Mouse (Mus musculus): ENCODE results near the gene Gaa. TPM values are rescaled to one million over a fixed set of nuclear protein-coding genes. Genes with fewer than 3 reads are reported as not detected.
"Not testable (repeated sequence)": the region's sequence is repeated elsewhere in the genome, so short reads cannot be mapped to it uniquely, and the experiment has no call there.

Gaa gene
- polyA plus RNA-seq, 1 experiment from 2014 or later: 35.5 TPM

GRCm38 (mm10) chr11:119259977-119260376 lies 7.7 kb upstream of the Gaa start:
- H3K9me3 ChIP-seq: no peaks in the 10 kb centered on the region
- peaks cover 63% of the 10 kb centered on the region for H3K36me3 ChIP-seq
- no peak overlapping the region for H3K27ac ChIP-seq
- DNase-seq (ENCODE audit: low spot score): no peak
- no peak overlapping the region for H3K4me3 ChIP-seq
- no peaks in the 10 kb centered on the region for H3K27me3 ChIP-seq (ENCODE audit: insufficient read depth, poor library complexity, severe bottlenecking)
- peaks cover 10% of the 10 kb centered on the region; the same call in 1 of the 2 replicates for H3K4me1 ChIP-seq (replicated peaks)
- WGBS: 90% methylated on average over 8 of the region's 8 CpGs

- H3K4me1 ChIP-seq (replicated peaks): peaks cover 28% of the 10 kb centered on the region
- H3K27ac ChIP-seq: no peak overlapping the region
- no peak overlapping the region for H3K4me3 ChIP-seq
- no peak for DNase-seq (ENCODE audit: low spot score)
- no peaks in the 10 kb centered on the region for H3K27me3 ChIP-seq (ENCODE audit: insufficient read depth, poor library complexity, severe bottlenecking)
- 97% methylated on average over 13 of the region's 13 CpGs for WGBS
- no peaks in the 10 kb centered on the region for H3K9me3 ChIP-seq
- H3K36me3 ChIP-seq: peaks cover 52% of the 10 kb centered on the region
Observed at GRCm38 (mm10) chr11:119264413-119264812, 3.3 kb upstream of the Gaa start.

- H3K27ac ChIP-seq: no peak overlapping the region
- peaks cover 41% of the 10 kb centered on the region for H3K36me3 ChIP-seq
- 81% methylated on average over 7 of the region's 7 CpGs for WGBS
Observed at GRCm38 (mm10) chr11:119265811-119266210, 1.9 kb upstream of the Gaa start.

GRCm38 (mm10) chr11:119267241-119267674 lies 429 bp upstream of the Gaa start:
- Histone ChIP-seq H3K4me3 (peak overlapping the region; percentile 61), H3K27me3 (ENCODE audit: insufficient read depth, poor library complexity, severe bottlenecking) (no peaks in the 10 kb centered on the region), H3K36me3 (peaks cover 28% of the 10 kb centered on the region), H3K4me1 (replicated peaks) (peaks cover 33% of the 10 kb centered on the region), H3K9me3 (no peaks in the 10 kb centered on the region), H3K27ac (peak overlapping the region; percentile 84; the same call in 1 of the 2 replicates)
- DNase-seq (ENCODE audit: low spot score): no peak
- WGBS: 38% methylated on average over 6 of the region's 6 CpGs

More at GRCm38 (mm10) chr11:119265811-119266210, 1.9 kb upstream of the Gaa start:
- Histone ChIP-seq H3K4me1 (replicated peaks) (peaks cover 33% of the 10 kb centered on the region), H3K9me3 (no peaks in the 10 kb centered on the region), H3K4me3 (no peak overlapping the region), H3K27me3 (ENCODE audit: insufficient read depth, poor library complexity, severe bottlenecking) (no peaks in the 10 kb centered on the region)
- DNase-seq (ENCODE audit: low spot score): no peak

- H3K27ac ChIP-seq: 0 out of 2 replicates have a peak overlapping the region, but pooled peaks have one; percentile 84
- H3K4me1 ChIP-seq (replicated peaks): peaks cover 33% of the 10 kb centered on the region
- H3K27me3 ChIP-seq (ENCODE audit: insufficient read depth, poor library complexity, severe bottlenecking): no peaks in the 10 kb centered on the region
- peaks cover 24% of the 10 kb centered on the region for H3K36me3 ChIP-seq
- no peaks in the 10 kb centered on the region for H3K9me3 ChIP-seq
- no peak for DNase-seq (ENCODE audit: low spot score)
- 82% methylated on average over 16 of the region's 16 CpGs for WGBS
- peak overlapping the region; percentile 61 for H3K4me3 ChIP-seq
Observed at GRCm38 (mm10) chr11:119268557-119269195, 989 bp downstream of the Gaa start.

- not testable (repeated sequence) for H3K27ac ChIP-seq; H3K9me3 ChIP-seq; DNase-seq (ENCODE audit: low spot score); H3K27me3 ChIP-seq (ENCODE audit: insufficient read depth, poor library complexity, severe bottlenecking); H3K4me3 ChIP-seq
- Histone ChIP-seq H3K4me1 (replicated peaks) (peaks cover 30% of the 10 kb centered on the region), H3K36me3 (peaks cover 35% of the 10 kb centered on the region)
- 55% methylated on average over 3 of the region's 3 CpGs for WGBS
Observed at GRCm38 (mm10) chr11:119272492-119272891, 4.8 kb downstream of the Gaa start.

GRCm38 (mm10) chr11:119273186-119273930 lies 5.7 kb downstream of the Gaa start:
- H3K9me3 ChIP-seq: no peaks in the 10 kb centered on the region
- H3K27ac ChIP-seq: no peak overlapping the region
- DNase-seq (ENCODE audit: low spot score): no peak
- H3K36me3 ChIP-seq: peaks cover 35% of the 10 kb centered on the region
- H3K4me3 ChIP-seq: no peak overlapping the region
- H3K27me3 ChIP-seq (ENCODE audit: insufficient read depth, poor library complexity, severe bottlenecking): no peaks in the 10 kb centered on the region
- peaks cover 22% of the 10 kb centered on the region for H3K4me1 ChIP-seq (replicated peaks)
- WGBS: 89% methylated on average over 8 of the region's 8 CpGs

- Histone ChIP-seq H3K9me3 (no peaks in the 10 kb centered on the region), H3K4me1 (replicated peaks) (peaks cover 20% of the 10 kb centered on the region), H3K27me3 (ENCODE audit: insufficient read depth, poor library complexity, severe bottlenecking) (no peaks in the 10 kb centered on the region), H3K27ac (no peak overlapping the region), H3K36me3 (peaks cover 54% of the 10 kb centered on the region), H3K4me3 (no peak overlapping the region)
- WGBS: 89% methylated on average over 15 of the region's 15 CpGs
- DNase-seq (ENCODE audit: low spot score): no peak
Observed at GRCm38 (mm10) chr11:119281030-119281429, 13.3 kb downstream of the Gaa start.

- Histone ChIP-seq H3K9me3 (no peaks in the 10 kb centered on the region), H3K4me3 (no peak overlapping the region), H3K27me3 (ENCODE audit: insufficient read depth, poor library complexity, severe bottlenecking) (no peaks in the 10 kb centered on the region), H3K4me1 (replicated peaks) (peaks cover 11% of the 10 kb centered on the region), H3K27ac (no peak overlapping the region), H3K36me3 (peaks cover 85% of the 10 kb centered on the region)
- no peak for DNase-seq (ENCODE audit: low spot score)
- 80% methylated on average over 9 of the region's 9 CpGs for WGBS
Observed at GRCm38 (mm10) chr11:119285791-119286527, 18.3 kb downstream of the Gaa start.

GRCm38 (mm10) chr11:119287207-119287992 lies 19.7 kb downstream of the Gaa start:
- Histone ChIP-seq H3K36me3 (peaks cover 89% of the 10 kb centered on the region), H3K9me3 (no peaks in the 10 kb centered on the region), H3K4me3 (no peak overlapping the region), H3K27me3 (ENCODE audit: insufficient read depth, poor library complexity, severe bottlenecking) (no peaks in the 10 kb centered on the region), H3K27ac (no peak overlapping the region), H3K4me1 (replicated peaks) (peaks cover 11% of the 10 kb centered on the region)
- 91% methylated on average over 20 of the region's 20 CpGs for WGBS
- no peak for DNase-seq (ENCODE audit: low spot score)

- WGBS: 93% methylated on average over 8 of the region's 8 CpGs
- not testable (repeated sequence) for H3K9me3 ChIP-seq; DNase-seq (ENCODE audit: low spot score); H3K27me3 ChIP-seq (ENCODE audit: insufficient read depth, poor library complexity, severe bottlenecking); H3K4me1 ChIP-seq (replicated peaks); H3K4me3 ChIP-seq; H3K27ac ChIP-seq
- peaks cover 98% of the 10 kb centered on the region for H3K36me3 ChIP-seq
Observed at GRCm38 (mm10) chr11:119292861-119293260, 25.2 kb downstream of the Gaa start.

GRCm38 (mm10) chr11:119297996-119298395 lies 30.3 kb downstream of the Gaa start:
- Histone ChIP-seq H3K27me3 (ENCODE audit: insufficient read depth, poor library complexity, severe bottlenecking) (no peaks in the 10 kb centered on the region), H3K27ac (no peak overlapping the region), H3K4me1 (replicated peaks) (peaks cover 26% of the 10 kb centered on the region), H3K4me3 (peak overlapping the region; percentile 98), H3K36me3 (peaks cover 55% of the 10 kb centered on the region), H3K9me3 (no peaks in the 10 kb centered on the region)
- no peak for DNase-seq (ENCODE audit: low spot score)
- WGBS: 85% methylated on average over 6 of the region's 6 CpGs

Data from hindbrain, embryonic 10.5 days (tissue).